Mouse (Mus musculus) retina, embryonic 14.5 days (tissue): ENCODE measurements at regions not wholly inside any gene's neighbourhood (a gene's known extent, or its start where the extent isn't known, plus 50 kb on each side); places are given as distances from the start of the nearest gene placed in this dataset.

Source experiments
- DNase-seq: peaks from one replicate; pipeline ENCODE4 v3.0.0-alpha.2; 2015; ENCODE audit warnings: low spot score

- no peak for DNase-seq
Measured at GRCm38 (mm10) chr2:108584799-108585198, 695.7 kb upstream of the Kif18a start.

- no peak for DNase-seq
Measured at GRCm38 (mm10) chr2:108593555-108593954, 687.0 kb upstream of the Kif18a start.

GRCm38 (mm10) chr2:108600346-108600745 is 680.2 kb upstream of the Kif18a start:
- no peak for DNase-seq

- no peak for DNase-seq
Measured at GRCm38 (mm10) chr2:108619580-108619979, 661.0 kb upstream of the Kif18a start.

DNA sequence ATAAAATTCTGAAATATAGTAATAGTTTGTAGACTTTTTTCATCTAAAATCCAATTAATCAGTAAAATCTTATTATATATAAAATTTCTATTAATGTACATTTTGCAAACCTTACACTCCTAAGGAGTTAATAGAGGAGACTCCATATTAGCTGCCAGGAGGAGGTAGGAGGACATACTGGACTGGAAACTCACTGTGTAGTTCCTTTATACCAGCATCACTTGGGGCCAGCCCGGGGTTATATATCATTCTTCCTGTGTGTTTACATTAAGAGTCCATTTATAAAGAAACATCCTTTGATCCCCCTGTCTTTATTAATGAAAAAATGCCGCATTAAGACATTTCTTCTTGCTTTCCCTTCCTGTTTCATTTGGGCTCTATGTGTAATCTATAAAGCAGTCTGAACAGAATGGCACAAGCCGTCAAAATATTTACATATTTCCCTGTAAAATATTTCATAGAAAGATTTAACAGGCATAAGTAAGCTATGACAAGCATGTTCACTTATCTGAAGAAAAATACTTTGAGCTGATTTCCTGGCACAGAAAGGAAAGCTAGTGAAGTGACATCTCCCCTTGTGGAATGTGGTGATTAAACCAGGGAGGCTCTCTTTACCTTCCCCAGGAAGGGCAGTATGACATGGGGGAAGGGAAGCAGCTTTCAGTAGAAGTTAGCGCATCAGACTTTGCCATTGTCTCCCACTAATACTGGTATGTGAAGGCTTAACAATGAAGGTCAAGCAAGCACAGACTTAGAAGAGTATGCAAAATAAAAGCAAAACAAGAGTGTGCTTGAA is 658.0 kb upstream of the Kif18a start:
- no peak for DNase-seq

GRCm38 (mm10) chr2:108635644-108636043 is 644.9 kb upstream of the Kif18a start:
- DNase-seq, result peak; percentile 21

DNA sequence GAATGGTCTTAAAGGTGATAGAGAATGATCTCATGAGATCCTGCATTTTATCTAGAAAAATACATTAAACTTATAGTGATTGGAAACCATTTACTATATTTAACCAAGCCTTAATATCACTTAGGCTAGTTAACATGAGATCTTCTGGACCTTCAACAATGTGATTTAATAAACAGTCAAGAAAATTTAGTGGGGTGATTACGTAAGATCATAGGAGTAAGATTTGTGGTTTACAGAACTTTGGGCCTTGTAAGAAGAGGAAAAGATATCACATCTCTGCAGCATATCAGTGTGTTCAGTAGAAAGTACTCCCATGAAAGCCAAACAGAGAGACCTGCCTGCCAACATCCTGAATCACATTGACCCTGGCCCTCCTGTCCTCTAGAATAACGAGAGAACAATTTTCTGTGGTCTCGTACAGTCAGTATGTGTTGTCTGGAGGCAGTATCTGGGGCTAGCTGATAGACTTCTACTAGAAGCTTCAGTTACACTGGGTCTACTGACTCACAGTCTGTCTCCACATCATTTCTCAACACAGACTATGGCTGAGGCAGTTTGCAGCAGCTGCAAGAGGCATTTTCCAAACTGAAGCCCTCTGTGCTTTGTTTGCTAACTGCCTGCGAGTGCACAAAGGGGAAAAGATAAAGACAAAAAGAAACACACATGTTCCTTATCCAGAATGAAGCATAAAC is 619.7 kb upstream of the Kif18a start:
- DNase-seq, result no peak

GRCm38 (mm10) chr2:108677777-108678380 is 602.7 kb upstream of the Kif18a start:
- DNase-seq, result no peak

- DNase-seq, result no peak
Measured at GRCm38 (mm10) chr2:108681574-108681973, 599.0 kb upstream of the Kif18a start.

DNA sequence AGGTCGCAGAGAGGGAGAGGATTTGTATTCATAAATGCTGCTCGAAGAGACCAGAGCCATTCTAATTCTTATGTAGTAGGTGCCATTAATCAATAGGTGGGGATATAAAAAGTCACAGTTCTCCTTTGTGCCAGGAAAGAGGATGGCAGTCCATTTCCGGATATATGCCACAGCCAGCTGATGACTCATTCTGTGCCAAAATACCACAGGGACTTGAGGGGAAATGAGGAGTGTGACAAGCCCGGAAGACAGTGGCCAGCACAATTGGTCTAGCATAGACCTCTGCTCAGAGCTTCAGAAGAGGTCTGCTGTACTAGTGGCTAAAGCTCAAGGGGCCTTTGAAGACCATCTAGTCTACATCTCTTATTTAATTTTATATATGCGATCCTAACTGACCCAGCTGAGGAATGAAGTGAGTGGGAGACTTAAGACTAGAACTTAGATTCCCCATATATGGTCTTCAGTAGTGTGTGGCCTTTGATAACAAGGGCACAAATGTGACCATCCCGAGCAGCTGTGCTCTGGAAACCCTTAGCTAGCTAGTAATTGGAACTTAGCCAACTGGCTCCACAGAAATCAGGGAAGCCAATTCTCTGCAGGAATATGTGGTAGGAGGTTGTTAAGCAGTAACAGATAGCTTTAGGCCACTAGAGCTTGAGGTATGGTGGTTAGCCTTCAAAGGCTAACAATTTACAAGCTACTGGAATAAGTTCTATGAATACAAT is 594.4 kb upstream of the Kif18a start:
- no peak for DNase-seq

GRCm38 (mm10) chr2:108690091-108690490 is 590.4 kb upstream of the Kif18a start:
- peak; percentile 76 for DNase-seq

DNA sequence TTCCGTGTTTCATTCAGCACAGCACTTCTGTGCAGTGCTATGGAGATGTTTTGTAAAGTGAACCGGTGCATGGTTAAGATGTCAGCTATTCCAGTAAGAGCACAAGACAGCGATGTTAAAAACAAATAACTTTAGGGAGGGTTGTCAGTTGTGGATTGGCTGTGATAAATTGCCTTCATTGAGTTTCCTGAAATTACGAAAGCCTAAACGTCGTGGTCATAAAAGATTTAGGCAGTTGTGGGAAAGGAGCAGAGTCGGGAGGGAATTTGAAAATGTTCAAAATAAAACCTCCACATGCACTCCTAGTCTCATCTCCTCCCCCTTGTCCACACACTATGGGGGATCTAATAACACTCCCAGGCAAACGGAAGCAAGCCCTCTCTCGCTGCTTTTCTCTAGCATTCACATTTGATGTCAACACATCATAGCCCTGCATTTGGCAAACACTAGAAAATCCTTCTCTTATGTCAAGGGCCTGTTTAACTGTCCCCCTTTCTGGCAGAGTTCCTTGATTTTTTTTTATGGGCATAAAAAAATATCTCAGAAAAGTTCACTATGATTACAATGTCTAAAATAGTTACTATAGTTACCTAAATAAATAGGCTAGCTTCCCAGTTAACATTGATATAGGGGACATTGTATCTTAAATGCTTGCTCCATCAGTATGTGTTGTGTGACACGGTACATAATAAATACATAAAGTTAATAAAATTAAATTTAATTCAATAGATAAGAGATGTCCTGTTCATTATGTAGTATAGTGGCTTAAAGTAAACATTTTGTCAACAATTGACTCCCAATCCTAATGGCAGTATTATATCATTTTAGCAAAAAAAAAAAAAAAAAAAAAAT is 589.2 kb upstream of the Kif18a start:
- no peak for DNase-seq

GRCm38 (mm10) chr2:108701308-108701707 is 579.2 kb upstream of the Kif18a start:
- peak; percentile 6 for DNase-seq

DNA sequence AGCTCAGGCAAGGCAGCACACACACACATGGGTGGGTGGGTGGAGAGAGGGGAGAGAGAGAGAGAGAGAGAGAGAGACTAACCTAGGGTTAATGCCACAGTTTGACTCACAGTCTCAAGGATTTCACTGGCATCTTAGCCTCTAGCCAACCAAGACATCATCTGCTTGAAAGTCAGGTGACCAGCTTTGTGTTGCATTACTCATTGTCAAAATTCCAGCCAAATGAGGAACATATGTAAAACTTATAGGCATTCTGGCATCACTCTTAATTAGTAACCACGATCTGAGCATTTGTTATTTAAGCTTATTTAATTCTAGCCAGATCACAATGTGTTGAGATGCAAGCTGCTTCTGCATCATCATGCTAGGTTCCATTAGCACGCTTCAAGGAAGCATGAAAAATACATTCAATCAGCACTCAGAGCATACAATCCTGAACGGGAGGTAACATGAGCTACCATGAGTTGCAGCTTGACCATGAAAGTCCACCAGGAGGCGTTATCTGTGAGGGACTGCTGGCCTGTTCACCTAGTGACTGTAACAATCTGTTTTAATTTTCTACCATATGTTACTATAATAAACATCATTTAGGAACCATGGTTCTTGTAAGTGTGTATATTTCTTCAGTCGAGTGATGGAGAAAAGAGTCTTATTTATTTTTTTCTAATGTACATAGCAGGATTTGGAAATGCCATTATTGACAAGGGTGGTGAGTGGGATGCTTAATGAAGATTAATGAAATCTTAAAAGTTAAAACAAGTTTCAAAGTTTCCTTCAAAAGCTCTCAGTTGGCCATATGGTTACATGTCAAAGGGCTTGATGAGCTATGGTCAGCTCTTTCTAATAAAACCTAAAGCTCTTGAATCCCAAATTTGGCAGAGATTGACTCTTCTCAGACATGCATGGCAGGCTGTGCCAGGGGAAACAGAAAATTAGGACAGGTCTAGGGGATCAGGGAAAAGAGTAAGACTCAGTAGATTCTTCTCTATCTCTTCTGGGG is 572.4 kb upstream of the Kif18a start:
- DNase-seq, result no peak

- no peak for DNase-seq
Measured at GRCm38 (mm10) chr2:108742079-108742478, 538.5 kb upstream of the Kif18a start.

- no peak for DNase-seq
Measured at GRCm38 (mm10) chr2:108743511-108743910, 537.0 kb upstream of the Kif18a start.

GRCm38 (mm10) chr2:108744797-108745196 is 535.7 kb upstream of the Kif18a start:
- no peak for DNase-seq

DNA sequence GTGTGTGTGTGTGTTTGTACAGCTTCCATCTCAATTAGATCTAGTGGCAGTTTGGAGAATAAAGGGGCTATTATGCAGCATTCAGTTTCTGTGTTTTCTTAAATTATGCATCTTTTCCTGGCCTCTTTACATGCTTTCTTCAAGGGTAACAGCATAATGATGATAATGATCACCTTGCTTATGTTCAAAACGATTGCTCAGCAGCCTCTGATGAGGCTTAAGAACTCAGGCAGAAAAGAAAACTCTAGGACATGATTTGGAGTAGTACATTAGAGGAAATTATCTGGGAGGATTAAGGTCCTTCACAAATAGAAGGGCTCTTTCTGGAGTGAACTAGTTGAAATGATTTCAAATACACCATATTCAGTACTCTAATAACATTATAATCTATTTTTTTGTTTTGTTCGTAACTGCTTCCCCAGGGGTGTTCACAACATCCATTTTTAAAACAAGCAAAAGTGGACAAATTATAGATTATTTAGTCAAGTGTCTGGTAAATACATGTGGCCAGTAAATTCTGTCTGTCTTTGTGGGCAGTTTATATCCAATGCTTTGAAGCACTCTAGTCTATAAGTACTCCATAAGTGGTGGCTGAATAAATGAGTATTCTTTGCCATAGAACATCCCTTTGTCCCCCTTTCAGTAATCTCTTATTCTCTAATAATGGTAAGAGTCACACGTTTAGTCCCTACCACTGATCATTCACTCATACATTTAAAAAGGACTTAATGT is 526.9 kb upstream of the Kif18a start:
- no peak for DNase-seq

- no peak for DNase-seq
Measured at GRCm38 (mm10) chr2:108755821-108756220, 524.7 kb upstream of the Kif18a start.

DNA sequence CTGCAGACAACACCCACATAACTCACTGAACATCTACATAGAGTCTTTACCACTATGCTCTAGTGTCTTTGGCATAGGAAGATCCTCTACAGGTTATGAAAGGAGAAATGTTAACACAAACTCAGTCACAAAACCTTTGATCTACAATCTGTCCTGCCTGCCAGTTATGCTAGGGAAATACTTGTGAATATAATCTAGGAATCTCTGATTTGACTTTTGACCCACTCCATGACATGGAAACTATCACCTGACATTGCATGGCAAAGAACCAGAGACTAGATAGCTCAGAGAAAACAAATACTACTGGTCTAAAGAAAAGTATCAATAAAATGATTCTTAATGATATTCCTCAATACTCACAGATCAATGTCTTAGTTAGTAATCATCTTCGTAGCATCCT is 524.3 kb upstream of the Kif18a start:
- no peak for DNase-seq
